Mouse (Mus musculus): ENCODE measurements around the gene Slc35b4. TPM values are rescaled to one million over a fixed set of nuclear protein-coding genes. Genes with fewer than 3 reads are reported as not detected.
A peak's percentile ranks its signal among the peaks of the same experiment; 100 is the strongest.

Slc35b4 gene
- 34.2 and 36.0 TPM in 2 replicates for polyA plus RNA-seq (2015; fragmentation: Nextera tagmentation; extraction: Ambion mirVana)

DNA sequence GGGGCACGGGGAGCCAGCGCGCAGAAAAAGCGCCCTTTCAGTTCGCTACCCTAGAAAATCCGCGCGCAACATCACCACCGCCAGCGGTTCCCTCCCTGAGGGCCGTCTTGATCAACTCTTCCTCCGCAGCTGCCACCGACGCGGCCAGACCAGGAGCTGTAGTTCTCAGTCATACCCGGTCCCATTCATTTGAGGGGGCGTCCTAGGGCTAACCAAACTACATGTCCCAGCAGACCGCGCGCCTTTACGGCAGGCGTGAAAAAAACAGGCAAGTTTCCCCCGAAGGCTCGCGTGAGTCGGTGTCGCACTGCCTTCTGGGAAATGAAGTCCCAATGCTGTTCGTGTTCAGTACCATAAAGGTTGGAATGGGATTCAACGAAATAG, at the start of gene Slc35b4:
Gene Slc35b4, minus strand, starts transcription at position 248 of the 384 bp plus-strand sequence.
- WGBS: under 1% methylated on average over 29 of the region's 29 CpGs
- ATAC-seq (replicated peaks; ENCODE audit: extremely low read depth, insufficient read depth, low FRiP score): peak; percentile 99
- no peaks in the 10 kb centered on the region; the same call in 1 of the 2 replicates for H3K9me3 ChIP-seq (replicated peaks; ENCODE audit: control insufficient read depth, low read length)
- no peaks in the 10 kb centered on the region for H3K27me3 ChIP-seq (ENCODE audit: control insufficient read depth, insufficient read depth, low read length)
- H3K4me3 ChIP-seq (ENCODE audit: low read length): peak within 1 kb of the TSS; percentile 85
- peaks cover 11% of the 10 kb centered on the region for H3K4me1 ChIP-seq (ENCODE audit: control insufficient read depth, insufficient read depth, low read length)
- peak within 1 kb of the TSS; percentile 92 for H3K9ac ChIP-seq (ENCODE audit: low read length)
- H3K36me3 ChIP-seq (ENCODE audit: control insufficient read depth, insufficient read depth): no peaks in the 10 kb centered on the region
- peak within 1 kb of the TSS; percentile 82 for H3K27ac ChIP-seq (ENCODE audit: low read length)
- H3K4me2 ChIP-seq (ENCODE audit: low read depth, low read length): peak within 1 kb of the TSS; percentile 82

DNA sequence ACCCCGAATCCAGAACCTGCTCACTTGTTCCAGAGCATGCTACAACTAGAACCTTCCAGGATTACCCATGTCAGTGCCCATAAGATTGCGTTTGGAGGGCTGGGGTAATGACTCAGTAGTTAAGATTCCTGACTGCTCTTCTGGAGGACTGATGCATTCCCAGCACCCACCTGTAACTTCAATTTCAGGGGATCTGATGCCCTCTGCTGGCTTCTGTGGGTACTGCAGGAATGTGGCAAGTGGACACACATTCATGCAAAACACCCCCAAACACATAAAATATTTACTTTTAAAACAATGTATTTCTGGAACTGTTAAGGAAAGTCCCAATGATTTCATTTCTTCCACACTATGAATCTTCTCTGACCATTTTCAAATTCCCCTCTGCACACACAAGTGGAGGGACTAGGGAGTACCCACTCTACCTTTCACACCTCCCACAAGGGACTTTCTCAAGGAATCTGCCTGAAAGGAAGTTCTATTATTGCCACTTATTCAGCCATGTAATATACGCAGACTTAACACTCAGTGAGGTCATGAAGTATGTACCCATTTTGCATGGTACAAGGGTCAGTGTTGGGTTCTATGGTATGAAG, 48.2 kb upstream of the Slc35b4 start:
- 92% methylated on average over 3 of the region's 3 CpGs for WGBS

DNA sequence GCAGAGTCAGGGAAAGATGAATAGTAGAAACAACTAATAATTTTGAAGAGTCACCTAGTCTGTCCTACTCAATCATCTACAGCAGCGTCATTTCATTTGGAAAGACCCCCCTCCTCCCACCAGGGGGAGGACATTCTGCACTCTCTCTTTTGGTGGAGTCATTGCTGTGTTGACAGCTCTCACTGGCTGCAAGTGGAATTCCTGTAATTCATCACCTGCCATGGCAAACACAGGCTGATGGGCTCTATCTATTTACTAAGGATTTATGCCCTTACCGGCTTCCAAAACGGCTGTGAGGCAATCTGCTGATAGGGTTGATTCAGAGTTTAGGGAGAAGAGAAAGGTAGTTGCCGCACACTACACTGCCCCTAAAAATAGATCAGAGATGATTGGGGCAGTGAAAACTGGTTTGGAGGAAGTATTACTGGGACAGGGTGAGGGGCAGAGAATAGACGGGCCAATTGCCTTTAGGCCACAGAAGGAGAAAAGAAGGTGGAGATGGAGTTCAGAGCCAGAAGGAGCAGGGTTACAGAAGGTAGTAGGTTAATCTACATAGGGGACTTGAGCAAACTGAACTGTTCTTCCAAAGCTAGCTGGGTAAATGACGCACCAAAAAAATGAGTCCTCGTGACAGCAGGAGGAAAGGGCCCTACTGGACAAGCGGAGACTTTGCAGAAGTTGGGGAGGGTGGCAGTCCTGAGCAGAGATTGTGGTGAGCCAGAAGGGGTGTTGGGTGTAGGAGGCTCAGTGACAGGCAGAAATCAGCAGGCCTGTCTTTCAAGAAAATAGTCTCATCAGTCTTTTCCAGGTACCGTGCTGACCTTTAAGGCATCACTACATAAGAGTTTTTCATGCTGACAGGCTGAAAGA, 39.8 kb upstream of the Slc35b4 start:
- WGBS: 22% methylated on average over 9 of the region's 9 CpGs
- H3K4me3 ChIP-seq (ENCODE audit: low read length): no peak overlapping the region
- H3K9me3 ChIP-seq (replicated peaks; ENCODE audit: control insufficient read depth, low read length): no peaks in the 10 kb centered on the region
- no peak overlapping the region for H3K9ac ChIP-seq (ENCODE audit: low read length)
- H3K4me2 ChIP-seq (ENCODE audit: low read depth, low read length): peak overlapping the region; percentile 11; the same call in 1 of the 2 replicates
- H3K36me3 ChIP-seq (ENCODE audit: control insufficient read depth, insufficient read depth): no peaks in the 10 kb centered on the region
- no peaks in the 10 kb centered on the region for H3K27me3 ChIP-seq (ENCODE audit: control insufficient read depth, insufficient read depth, low read length)
- ATAC-seq (replicated peaks; ENCODE audit: extremely low read depth, insufficient read depth, low FRiP score): peak; percentile 67
- H3K4me1 ChIP-seq (ENCODE audit: control insufficient read depth, insufficient read depth, low read length): peaks cover 14% of the 10 kb centered on the region; the same call in 1 of the 2 replicates
- H3K27ac ChIP-seq (ENCODE audit: low read length): peak overlapping the region; percentile 9

More for the DNA sequence above, 48.2 kb upstream of the Slc35b4 start:
- ATAC-seq (replicated peaks; ENCODE audit: extremely low read depth, insufficient read depth, low FRiP score): no peak
- Histone ChIP-seq H3K36me3 (ENCODE audit: control insufficient read depth, insufficient read depth) (no peaks in the 10 kb centered on the region), H3K4me1 (ENCODE audit: control insufficient read depth, insufficient read depth, low read length) (peaks cover 2% of the 10 kb centered on the region; the same call in 1 of the 2 replicates), H3K9ac (ENCODE audit: low read length) (no peak overlapping the region), H3K9me3 (replicated peaks; ENCODE audit: control insufficient read depth, low read length) (peaks cover 6% of the 10 kb centered on the region), H3K27ac (ENCODE audit: low read length) (no peak overlapping the region), H3K27me3 (ENCODE audit: control insufficient read depth, insufficient read depth, low read length) (no peaks in the 10 kb centered on the region), H3K4me3 (ENCODE audit: low read length) (no peak overlapping the region), H3K4me2 (ENCODE audit: low read depth, low read length) (no peak overlapping the region)

DNA sequence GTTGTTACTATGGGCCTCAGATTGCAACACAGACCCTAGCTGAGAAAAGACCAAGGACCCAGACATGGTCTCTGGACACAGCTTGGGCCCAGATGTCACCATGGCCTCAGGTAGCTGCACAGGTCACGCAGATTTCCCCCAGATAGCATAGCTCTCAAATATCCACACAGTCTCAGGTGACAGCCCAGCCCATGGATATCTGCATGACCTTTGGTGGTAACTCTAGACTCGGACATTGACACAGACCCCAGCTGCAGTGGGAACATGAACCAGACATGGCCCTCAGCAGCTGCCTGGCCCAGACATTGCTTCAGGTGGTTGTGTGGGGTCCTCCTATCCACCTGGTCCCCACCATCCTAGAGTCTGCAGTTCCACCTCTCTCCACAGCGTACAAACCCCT, 28.8 kb upstream of the Slc35b4 start:
- Histone ChIP-seq H3K27ac (ENCODE audit: low read length) (no peak overlapping the region), H3K36me3 (ENCODE audit: control insufficient read depth, insufficient read depth) (no peaks in the 10 kb centered on the region), H3K9ac (ENCODE audit: low read length) (no peak overlapping the region), H3K4me1 (ENCODE audit: control insufficient read depth, insufficient read depth, low read length) (peaks cover 4% of the 10 kb centered on the region; the same call in 1 of the 2 replicates), H3K4me2 (ENCODE audit: low read depth, low read length) (no peak overlapping the region), H3K4me3 (ENCODE audit: low read length) (no peak overlapping the region), H3K27me3 (ENCODE audit: control insufficient read depth, insufficient read depth, low read length) (no peaks in the 10 kb centered on the region), H3K9me3 (replicated peaks; ENCODE audit: control insufficient read depth, low read length) (no peaks in the 10 kb centered on the region)
- WGBS: 87% methylated on average over 3 of the region's 3 CpGs
- ATAC-seq (replicated peaks; ENCODE audit: extremely low read depth, insufficient read depth, low FRiP score): no peak

DNA sequence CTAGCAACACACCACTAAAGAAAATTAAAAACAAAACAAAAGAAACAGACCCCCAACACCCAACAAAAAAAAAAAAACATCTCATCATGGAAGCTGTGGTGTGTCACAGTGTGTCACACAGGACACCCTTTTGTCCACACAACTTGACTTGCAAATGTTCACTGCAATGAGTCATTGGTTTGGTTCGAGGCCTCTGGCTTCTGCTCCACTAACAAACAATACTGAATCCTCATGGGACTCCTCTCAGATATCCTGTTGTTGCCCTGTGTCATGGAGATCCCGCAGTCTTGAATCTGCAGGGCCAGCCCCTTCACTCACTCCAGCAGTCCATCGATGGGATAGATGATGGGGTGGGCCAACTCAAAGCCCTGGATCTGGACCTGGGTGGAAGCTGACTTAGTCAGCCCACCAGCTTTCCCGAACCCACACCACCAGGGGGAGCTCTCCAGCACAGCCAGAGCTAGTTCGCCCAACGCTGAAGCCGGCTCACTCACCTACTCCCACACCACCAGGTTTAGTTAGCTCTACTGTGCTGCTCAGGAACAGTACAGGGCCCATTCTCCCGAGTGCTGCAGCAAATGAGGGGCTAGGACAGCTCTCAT, 28.2 kb upstream of the Slc35b4 start:
- Histone ChIP-seq H3K4me2 (ENCODE audit: low read depth, low read length) (no peak overlapping the region), H3K27ac (ENCODE audit: low read length) (no peak overlapping the region), H3K27me3 (ENCODE audit: control insufficient read depth, insufficient read depth, low read length) (no peaks in the 10 kb centered on the region), H3K36me3 (ENCODE audit: control insufficient read depth, insufficient read depth) (no peaks in the 10 kb centered on the region), H3K9ac (ENCODE audit: low read length) (no peak overlapping the region), H3K4me1 (ENCODE audit: control insufficient read depth, insufficient read depth, low read length) (peaks cover 4% of the 10 kb centered on the region; the same call in 1 of the 2 replicates), H3K9me3 (replicated peaks; ENCODE audit: control insufficient read depth, low read length) (no peaks in the 10 kb centered on the region), H3K4me3 (ENCODE audit: low read length) (no peak overlapping the region)
- ATAC-seq (replicated peaks; ENCODE audit: extremely low read depth, insufficient read depth, low FRiP score): no peak
- 70% methylated on average over 8 of the region's 8 CpGs for WGBS

DNA sequence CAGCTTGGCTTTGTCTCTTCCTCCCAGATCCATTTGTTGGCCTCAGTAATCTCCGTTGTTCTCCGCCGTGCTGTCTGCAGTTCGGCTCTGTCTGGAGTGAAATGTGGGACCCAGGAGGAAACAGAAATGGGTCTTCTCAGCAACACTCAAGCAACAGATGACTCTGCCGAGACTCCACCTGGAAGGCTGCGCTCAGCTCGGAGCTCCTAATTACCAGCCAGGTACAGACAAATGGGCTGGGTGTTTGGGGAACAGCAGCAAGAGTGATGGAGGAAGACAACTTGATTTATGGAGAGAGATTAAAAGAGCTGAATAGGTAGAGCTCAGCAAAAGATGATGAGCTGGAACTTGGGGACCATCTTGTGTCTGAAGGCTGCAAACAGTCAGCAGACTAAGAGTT, 26.6 kb upstream of the Slc35b4 start:
- Histone ChIP-seq H3K36me3 (ENCODE audit: control insufficient read depth, insufficient read depth) (no peaks in the 10 kb centered on the region), H3K4me1 (ENCODE audit: control insufficient read depth, insufficient read depth, low read length) (peaks cover 4% of the 10 kb centered on the region; the same call in 1 of the 2 replicates), H3K4me2 (ENCODE audit: low read depth, low read length) (no peak overlapping the region), H3K9me3 (replicated peaks; ENCODE audit: control insufficient read depth, low read length) (no peaks in the 10 kb centered on the region), H3K27me3 (ENCODE audit: control insufficient read depth, insufficient read depth, low read length) (no peaks in the 10 kb centered on the region), H3K9ac (ENCODE audit: low read length) (no peak overlapping the region), H3K4me3 (ENCODE audit: low read length) (no peak overlapping the region), H3K27ac (ENCODE audit: low read length) (no peak overlapping the region)
- 65% methylated on average over 7 of the region's 7 CpGs for WGBS
- ATAC-seq (replicated peaks; ENCODE audit: extremely low read depth, insufficient read depth, low FRiP score): no peak

DNA sequence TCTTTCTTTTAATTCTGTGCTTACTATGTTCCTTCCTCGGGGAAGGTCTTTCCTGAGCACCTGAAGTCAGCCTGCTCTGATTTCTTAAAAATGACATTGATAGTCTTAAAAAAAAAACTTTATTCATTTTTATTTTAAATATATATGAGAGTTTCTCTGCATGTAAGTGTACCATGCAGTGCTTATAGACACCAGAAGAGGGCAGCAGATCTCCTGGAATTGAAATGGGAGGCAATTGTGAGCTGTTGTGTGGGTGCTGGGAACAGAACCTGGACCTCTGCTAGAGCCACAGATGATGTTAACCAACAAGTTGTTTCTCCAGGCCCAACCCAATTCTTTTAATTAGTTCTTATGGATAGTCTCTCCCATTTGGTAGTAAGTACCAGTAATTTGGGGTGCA, 18.1 kb upstream of the Slc35b4 start:
- Histone ChIP-seq H3K4me2 (ENCODE audit: low read depth, low read length) (no peak overlapping the region), H3K27me3 (ENCODE audit: control insufficient read depth, insufficient read depth, low read length) (no peaks in the 10 kb centered on the region), H3K4me1 (ENCODE audit: control insufficient read depth, insufficient read depth, low read length) (no peaks in the 10 kb centered on the region), H3K9me3 (replicated peaks; ENCODE audit: control insufficient read depth, low read length) (peaks cover 3% of the 10 kb centered on the region; the same call in 1 of the 2 replicates), H3K4me3 (ENCODE audit: low read length) (no peak overlapping the region), H3K9ac (ENCODE audit: low read length) (no peak overlapping the region), H3K27ac (ENCODE audit: low read length) (no peak overlapping the region), H3K36me3 (ENCODE audit: control insufficient read depth, insufficient read depth) (no peaks in the 10 kb centered on the region)
- ATAC-seq (replicated peaks; ENCODE audit: extremely low read depth, insufficient read depth, low FRiP score): no peak
- 74% methylated on average over 1 of the region's 1 CpGs for WGBS

DNA sequence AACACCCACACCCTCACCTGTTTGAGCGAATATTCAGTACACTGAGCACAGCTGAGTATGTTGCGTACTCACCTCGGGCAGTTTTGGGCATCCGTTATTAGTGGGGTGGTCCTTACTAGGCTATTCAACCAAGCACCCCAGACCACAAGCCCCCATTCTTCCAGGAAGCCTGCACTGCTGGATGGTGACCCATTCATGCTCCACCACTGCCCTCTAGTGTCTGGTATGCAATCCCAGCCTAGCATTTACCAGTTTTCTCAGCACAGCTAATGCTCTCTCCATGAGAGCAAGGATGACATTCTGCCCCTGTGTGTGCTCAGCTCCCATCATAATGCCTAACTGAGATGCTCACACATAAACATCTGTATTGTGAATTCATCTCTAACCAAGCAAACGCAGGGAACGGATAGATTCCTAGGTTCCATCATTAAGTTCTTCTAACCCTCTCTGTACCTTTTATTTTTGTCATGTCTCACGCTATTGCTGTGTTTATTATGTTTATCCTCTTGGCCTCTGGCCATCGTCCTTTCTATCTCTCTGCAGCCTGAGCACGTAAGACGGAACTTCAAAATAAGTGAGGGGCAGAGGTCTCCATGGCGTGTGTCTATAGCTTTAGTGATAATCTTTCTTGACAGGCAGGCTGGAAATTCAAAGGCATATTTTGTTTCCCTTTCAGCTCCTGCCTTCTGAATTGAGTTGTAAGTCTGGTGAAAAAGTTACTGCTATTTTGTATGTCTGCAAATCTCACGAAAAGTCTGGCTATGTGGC, 17.0 kb upstream of the Slc35b4 start:
- ATAC-seq (replicated peaks; ENCODE audit: extremely low read depth, insufficient read depth, low FRiP score): peak; percentile 72
- Histone ChIP-seq H3K4me3 (ENCODE audit: low read length) (no peak overlapping the region), H3K27me3 (ENCODE audit: control insufficient read depth, insufficient read depth, low read length) (no peaks in the 10 kb centered on the region), H3K36me3 (ENCODE audit: control insufficient read depth, insufficient read depth) (no peaks in the 10 kb centered on the region), H3K9me3 (replicated peaks; ENCODE audit: control insufficient read depth, low read length) (peaks cover 3% of the 10 kb centered on the region; the same call in 1 of the 2 replicates), H3K4me1 (ENCODE audit: control insufficient read depth, insufficient read depth, low read length) (no peaks in the 10 kb centered on the region), H3K27ac (ENCODE audit: low read length) (no peak overlapping the region), H3K9ac (ENCODE audit: low read length) (no peak overlapping the region), H3K4me2 (ENCODE audit: low read depth, low read length) (no peak overlapping the region)
- WGBS: 48% methylated on average over 12 of the region's 12 CpGs

Data from heart, embryonic 16.5 days (tissue).